Mouse (Mus musculus) naive thymus-derived CD4-positive, alpha-beta T cell, adult 2 months (primary cell): Measurements from ENCODE around the gene Borcs6.
A peak's percentile ranks its signal among the peaks of the same experiment; 100 is the strongest.
"Not testable (repeated sequence)": the region's sequence is repeated elsewhere in the genome, so short reads cannot be mapped to it uniquely, and the experiment has no call there.

Experiments
- DNase-seq: peaks from one replicate; pipeline ENCODE4 v3.0.0-alpha.2; 2011; ENCODE audit warnings: low read depth

The Borcs6 gene

DNA sequence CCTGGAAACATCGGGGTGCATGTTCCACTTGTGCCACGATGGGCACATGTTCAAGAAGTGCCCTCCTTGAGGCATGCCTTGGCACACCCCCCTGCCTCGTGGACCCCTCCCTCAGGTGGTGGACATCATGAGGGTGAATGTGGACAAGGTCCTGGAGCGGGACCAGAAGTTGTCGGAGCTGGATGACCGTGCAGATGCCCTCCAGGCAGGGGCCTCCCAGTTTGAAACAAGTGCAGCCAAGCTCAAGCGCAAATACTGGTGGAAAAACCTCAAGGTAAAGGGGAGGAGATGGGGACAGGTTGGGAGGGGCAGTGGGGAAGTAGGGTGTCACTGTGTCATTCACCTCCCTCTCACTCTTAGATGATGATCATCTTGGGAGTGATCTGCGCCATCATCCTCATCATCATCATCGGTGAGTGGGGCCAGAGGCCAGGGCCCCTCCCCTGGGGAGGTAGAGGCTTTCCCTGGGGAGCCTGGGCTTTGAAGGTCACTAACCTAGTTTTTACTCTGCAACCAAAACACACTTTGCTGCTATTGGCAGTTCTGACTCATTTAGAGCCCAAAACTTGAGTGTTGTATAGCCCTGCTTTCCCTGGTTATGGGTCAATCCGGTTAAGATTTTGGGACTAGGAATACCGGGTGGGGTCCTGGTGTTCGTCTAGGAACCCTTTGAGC, 30.2 kb downstream of the Borcs6 start:
- DNase-seq: peak; percentile 31

GRCm38 (mm10) chr11:69090367-69090766, 30.9 kb downstream of the Borcs6 start:
- DNase-seq: peak; percentile 34

- no peak for DNase-seq
Measured at GRCm38 (mm10) chr11:69091566-69092385, 32.3 kb downstream of the Borcs6 start.

- DNase-seq: peak; percentile 93
Measured at GRCm38 (mm10) chr11:69092386-69092751, 32.9 kb downstream of the Borcs6 start.

DNA sequence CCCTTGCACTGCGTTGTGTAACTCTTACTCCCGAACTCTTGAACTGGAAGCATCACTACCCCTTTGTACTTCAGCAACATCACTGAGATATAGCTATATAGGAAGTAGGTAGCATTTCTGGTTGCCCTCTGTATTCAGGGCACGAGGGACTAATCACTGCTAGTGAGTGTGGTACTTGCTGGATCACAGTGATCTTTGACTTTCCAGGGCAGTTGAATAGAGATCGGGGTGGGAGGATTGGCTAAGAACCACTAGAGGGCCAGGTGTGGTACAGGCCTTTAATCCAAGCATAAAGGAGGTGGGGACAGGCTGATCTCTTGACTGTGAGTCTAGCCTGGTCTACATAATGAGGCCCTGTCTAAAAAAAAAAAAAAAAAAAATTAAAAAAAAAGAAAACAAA, 33.4 kb downstream of the Borcs6 start:
- peak; percentile 68 for DNase-seq

DNA sequence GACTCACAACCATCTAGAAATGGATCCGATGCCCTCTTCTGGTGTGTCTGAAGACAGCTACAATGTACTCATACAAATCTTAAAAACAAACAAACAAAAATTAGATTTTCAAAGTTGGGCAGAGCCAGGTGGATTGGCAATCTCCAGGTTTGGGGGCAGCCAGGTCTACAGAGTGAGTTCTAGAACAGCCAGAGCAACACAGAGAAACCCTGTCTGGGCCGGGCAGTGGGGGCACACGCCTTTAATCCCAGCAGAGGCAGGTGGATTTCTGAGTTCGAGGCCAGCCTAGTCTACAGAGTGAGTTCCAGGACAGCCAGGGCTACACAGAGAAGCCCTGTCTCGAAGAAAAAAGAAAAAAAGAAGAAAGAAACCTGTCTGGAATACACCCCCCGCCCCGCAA, 34.3 kb downstream of the Borcs6 start:
- DNase-seq: not testable (repeated sequence)

DNA sequence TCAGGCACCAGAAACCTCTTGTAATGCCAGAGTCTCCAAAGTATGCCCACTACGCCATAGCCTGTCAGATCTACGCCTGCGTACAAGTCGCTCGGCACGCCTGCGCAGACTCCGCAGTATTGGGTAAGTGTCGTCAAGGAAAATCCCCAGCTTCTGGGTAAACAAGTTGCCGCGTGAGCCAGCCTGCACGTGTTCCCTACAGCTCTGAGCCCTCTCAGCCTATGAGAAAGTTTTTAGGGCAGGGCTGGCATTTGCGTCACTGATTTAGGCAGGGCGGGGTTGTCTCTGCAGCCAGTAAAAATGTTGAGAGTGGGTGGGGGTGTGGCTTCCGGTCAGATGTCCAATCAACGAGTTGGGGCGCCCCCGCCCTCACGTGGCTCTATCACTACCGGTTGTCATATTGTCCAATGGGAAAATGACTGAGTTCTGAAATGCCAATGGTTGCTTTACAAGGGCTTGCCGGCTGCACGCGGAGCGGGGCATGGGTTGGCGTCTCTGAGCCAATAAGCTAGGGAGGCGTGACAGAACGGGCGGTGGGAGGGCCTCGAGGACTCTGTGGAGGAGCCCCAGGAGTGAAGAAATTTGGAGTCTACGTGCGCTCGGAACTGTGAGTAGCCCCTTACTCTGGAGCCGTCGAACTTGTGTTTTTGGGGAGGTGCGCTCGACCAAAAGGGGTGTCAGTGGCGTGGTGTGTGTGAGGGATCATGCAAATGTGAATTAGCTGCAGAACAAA, 35.3 kb downstream of the Borcs6 start, which contains the start of gene Per1:
Gene Per1 (plus strand): TSS at position 521 of the 733 bp plus-strand sequence.
- DNase-seq: peak; percentile 99

GRCm38 (mm10) chr11:69095511-69096231, 36.2 kb downstream of the Borcs6 start:
- DNase-seq: peak; percentile 81

DNA sequence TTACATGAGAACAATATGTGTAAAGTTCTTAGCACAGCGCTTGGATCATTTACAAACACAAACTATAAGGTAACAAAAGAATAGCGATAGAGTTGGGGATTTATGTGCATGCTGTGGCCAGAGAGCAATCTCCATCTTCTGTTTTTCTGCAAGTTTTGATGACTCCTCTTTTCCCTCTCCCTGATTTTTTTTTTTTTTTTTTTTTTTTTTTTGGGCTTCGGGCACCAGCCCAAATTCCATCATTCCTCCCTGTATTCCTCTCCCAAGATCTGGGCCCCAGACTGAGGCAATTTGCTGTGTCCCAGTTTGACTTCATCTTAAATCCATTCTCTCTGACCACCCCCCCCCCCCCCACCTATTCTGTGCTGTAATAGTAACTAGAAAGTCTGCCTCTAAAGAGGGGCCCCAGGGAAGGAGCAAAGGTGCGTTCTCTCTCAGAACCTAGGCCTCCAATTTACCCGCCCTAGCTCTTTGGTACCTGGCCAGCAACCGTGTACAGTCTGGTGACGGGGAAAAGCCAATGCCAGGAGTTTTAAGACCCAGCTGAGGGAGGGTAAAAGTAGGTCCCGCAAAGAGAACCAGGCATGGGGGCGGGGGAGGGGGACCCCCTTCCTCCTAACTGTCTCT, 37.0 kb downstream of the Borcs6 start:
- no peak for DNase-seq

- peak; percentile 91 for DNase-seq
Measured at GRCm38 (mm10) chr11:69096987-69097900, 37.7 kb downstream of the Borcs6 start.

- DNase-seq: peak; percentile 80
Measured at GRCm38 (mm10) chr11:69098039-69098761, 38.7 kb downstream of the Borcs6 start.

- peak; percentile 95 for DNase-seq
Measured at GRCm38 (mm10) chr11:69098762-69099091, 39.2 kb downstream of the Borcs6 start.

GRCm38 (mm10) chr11:69099177-69099914, 39.8 kb downstream of the Borcs6 start:
- DNase-seq: no peak

DNA sequence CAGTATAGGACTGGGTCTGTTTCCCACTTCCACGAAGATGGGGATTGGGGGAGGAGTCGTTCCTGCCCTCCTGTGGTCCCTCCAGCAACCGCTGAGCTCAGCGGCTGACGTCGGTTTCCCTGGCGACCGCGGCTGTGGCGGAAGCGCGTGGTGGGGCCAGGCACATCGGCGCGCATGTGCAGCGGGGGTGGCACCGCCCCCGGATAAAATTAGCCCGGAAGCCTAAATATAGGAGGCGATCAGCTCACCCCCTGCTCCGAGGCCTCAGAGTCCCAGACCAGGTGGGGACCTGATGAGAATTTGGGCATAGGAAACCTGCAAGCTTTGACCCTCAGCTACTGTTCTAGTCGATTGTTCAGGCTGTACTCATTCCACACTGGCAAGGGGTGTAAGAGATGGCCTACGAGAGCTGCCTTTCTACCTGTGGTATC, 40.4 kb downstream of the Borcs6 start:
- DNase-seq: peak; percentile 95

DNA sequence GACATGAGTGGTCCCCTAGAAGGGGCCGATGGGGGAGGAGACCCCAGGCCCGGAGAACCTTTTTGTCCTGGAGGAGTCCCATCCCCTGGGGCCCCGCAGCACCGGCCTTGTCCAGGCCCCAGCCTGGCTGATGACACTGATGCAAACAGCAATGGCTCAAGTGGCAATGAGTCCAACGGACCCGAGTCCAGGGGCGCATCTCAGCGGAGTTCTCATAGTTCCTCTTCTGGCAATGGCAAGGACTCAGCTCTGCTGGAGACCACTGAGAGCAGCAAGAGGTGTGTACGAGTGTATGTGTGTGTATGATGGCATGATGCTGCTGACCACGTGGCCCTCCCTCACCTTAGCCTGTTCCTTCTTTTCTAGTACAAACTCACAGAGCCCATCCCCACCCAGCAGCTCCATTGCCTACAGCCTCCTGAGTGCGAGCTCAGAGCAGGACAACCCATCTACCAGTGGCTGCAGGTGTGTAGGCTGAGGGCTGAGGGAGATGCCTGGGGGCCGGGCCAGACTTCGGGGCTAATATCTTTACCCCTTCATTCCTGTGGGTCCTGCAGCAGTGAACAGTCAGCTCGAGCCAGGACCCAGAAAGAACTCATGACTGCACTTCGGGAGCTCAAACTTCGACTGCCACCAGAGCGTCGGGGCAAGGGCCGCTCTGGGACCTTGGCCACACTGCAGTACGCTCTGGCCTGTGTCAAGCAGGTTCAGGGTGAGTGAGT, 41.3 kb downstream of the Borcs6 start:
- DNase-seq: no peak

DNA sequence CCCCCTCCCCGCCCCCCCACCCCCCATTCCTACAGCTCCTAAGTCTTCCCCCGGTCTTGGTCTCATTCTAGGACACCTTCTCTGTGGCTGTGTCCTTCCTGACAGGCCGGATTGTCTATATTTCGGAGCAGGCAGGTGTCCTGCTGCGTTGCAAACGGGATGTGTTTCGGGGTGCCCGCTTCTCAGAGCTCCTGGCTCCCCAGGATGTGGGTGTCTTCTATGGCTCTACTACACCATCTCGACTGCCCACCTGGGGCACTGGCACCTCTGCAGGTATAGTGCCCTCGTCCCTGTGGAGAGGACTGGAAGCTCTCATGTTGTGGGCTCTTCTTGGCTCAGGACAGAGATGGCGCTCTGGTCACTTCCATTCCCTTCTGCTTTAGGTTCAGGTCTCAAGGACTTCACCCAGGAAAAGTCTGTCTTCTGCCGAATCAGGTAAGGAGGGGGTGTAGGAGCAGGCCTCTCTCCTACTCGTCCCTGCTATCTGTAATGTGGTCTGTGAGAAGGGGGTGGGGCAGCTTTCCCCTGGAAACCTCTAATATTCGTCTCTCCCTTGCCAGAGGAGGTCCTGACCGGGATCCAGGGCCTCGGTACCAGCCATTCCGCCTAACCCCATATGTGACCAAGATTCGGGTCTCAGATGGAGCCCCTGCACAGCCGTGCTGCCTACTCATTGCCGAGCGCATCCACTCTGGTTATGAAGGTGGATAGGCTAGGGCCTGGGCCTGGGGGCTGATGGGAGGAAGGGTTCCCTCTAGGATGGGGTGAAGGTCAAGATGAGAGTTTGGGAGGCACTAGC, 42.3 kb downstream of the Borcs6 start:
- no peak for DNase-seq

DNA sequence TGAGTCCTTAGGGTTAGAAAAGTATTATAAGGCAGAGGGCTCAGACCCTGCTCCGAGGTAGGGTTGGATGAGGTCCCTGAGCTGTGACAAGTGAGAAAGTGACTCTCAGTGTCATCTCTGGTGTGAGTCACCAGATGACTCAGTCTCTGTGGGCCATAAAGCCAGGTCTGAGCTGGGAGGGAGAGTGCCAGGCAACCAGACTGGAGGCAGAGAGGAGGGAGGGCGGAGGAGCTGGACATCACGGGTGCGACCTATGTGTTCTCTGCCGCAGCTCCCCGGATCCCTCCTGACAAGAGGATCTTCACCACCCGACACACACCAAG, 42.8 kb downstream of the Borcs6 start:
- DNase-seq: no peak

DNA sequence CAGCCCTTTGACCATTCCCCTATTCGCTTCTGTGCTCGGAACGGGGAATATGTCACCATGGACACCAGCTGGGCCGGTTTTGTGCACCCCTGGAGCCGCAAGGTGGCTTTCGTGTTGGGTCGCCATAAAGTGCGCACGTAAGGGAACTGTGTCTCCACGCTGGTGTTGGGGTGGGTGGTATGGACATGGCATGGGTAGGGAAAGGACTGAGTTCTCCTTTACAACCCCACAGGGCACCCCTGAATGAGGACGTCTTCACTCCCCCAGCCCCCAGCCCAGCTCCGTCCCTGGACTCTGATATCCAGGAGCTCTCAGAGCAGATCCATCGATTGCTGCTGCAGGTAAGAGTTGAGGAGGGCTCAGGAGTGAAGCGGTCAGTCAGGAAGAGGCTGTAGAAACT, 43.6 kb downstream of the Borcs6 start:
- no peak for DNase-seq
